Mouse (Mus musculus) c-Kit-positive CD71-positive TER-119-negative erythroid progenitor cells, embryonic 14.5 days (primary cell): ENCODE measurements around the gene Cnga2.
"Not testable (repeated sequence)": the region's sequence is repeated elsewhere in the genome, so short reads cannot be mapped to it uniquely, and the experiment has no call there.

Experiments used
- DNase-seq: peaks from one replicate; pipeline ENCODE4 v3.0.0-alpha.2; 2013; ENCODE audit warnings: low read depth

Gene Cnga2

GRCm38 (mm10) chrX:71991549-71991948 lies at the start of gene Cnga2:
TSS of gene Cnga2 (plus strand) at chrX:71991849.
- DNase-seq = no peak

GRCm38 (mm10) chrX:71946631-71947030 lies 45.0 kb upstream of the Cnga2 start:
- DNase-seq = peak; percentile 16

- DNase-seq = no peak
Measured at GRCm38 (mm10) chrX:71958366-71958765, 33.3 kb upstream of the Cnga2 start.

GRCm38 (mm10) chrX:71962073-71963051 lies 29.3 kb upstream of the Cnga2 start, which contains the start of gene Prrg3:
TSS of gene Prrg3 (plus strand) at chrX:71962624.
- DNase-seq = no peak

GRCm38 (mm10) chrX:71963275-71963912 lies 28.3 kb upstream of the Cnga2 start:
- no peak for DNase-seq

GRCm38 (mm10) chrX:71968216-71968615 lies 23.4 kb upstream of the Cnga2 start:
- DNase-seq = no peak

GRCm38 (mm10) chrX:71968816-71969215 lies 22.8 kb upstream of the Cnga2 start:
- no peak for DNase-seq

- DNase-seq = no peak
Measured at GRCm38 (mm10) chrX:71971325-71971724, 20.3 kb upstream of the Cnga2 start.

GRCm38 (mm10) chrX:71972686-71973085 lies 19.0 kb upstream of the Cnga2 start, which contains the start of gene Fate1:
TSS of gene Fate1 (plus strand) at chrX:71972986.
- no peak for DNase-seq

GRCm38 (mm10) chrX:71977681-71978080 lies 14.0 kb upstream of the Cnga2 start:
- DNase-seq = not testable (repeated sequence)

GRCm38 (mm10) chrX:71980443-71980842 lies 11.2 kb upstream of the Cnga2 start:
- DNase-seq = no peak

GRCm38 (mm10) chrX:71981322-71981721 lies 10.3 kb upstream of the Cnga2 start:
- no peak for DNase-seq

GRCm38 (mm10) chrX:71983205-71983604 lies 8.4 kb upstream of the Cnga2 start:
- DNase-seq = no peak

GRCm38 (mm10) chrX:71983775-71984174 lies 7.9 kb upstream of the Cnga2 start:
- no peak for DNase-seq

GRCm38 (mm10) chrX:71995972-71996371 lies 4.3 kb downstream of the Cnga2 start:
- DNase-seq = no peak

- DNase-seq = no peak
Measured at GRCm38 (mm10) chrX:72009930-72010329, 18.3 kb downstream of the Cnga2 start.

GRCm38 (mm10) chrX:72012236-72012635 lies 20.6 kb downstream of the Cnga2 start:
- DNase-seq = no peak

- no peak for DNase-seq
Measured at GRCm38 (mm10) chrX:72012804-72013203, 21.2 kb downstream of the Cnga2 start.

- DNase-seq = no peak
Measured at GRCm38 (mm10) chrX:72022241-72022640, 30.6 kb downstream of the Cnga2 start.

- DNase-seq = no peak
Measured at GRCm38 (mm10) chrX:72022750-72023398, 31.2 kb downstream of the Cnga2 start.

- DNase-seq = no peak
Measured at GRCm38 (mm10) chrX:72023542-72023941, 31.9 kb downstream of the Cnga2 start.

- DNase-seq = no peak
Measured at GRCm38 (mm10) chrX:72044056-72044455, 52.4 kb downstream of the Cnga2 start.
